Mouse (Mus musculus) ES-Bruce4 (cell line): ENCODE measurements around the gene Vsig8.

Experiments used
- CTCF ChIP-seq: IDR thresholded peaks from one replicate; pipeline ENCODE4 v1.8.1; 2011; ENCODE audit warnings: low read depth, low read length
- POLR2A ChIP-seq: IDR thresholded peaks from one replicate; pipeline ENCODE4 v1.8.1; 2011; ENCODE audit warnings: low read length; ENCODE audit not compliant: insufficient read depth

DNA sequence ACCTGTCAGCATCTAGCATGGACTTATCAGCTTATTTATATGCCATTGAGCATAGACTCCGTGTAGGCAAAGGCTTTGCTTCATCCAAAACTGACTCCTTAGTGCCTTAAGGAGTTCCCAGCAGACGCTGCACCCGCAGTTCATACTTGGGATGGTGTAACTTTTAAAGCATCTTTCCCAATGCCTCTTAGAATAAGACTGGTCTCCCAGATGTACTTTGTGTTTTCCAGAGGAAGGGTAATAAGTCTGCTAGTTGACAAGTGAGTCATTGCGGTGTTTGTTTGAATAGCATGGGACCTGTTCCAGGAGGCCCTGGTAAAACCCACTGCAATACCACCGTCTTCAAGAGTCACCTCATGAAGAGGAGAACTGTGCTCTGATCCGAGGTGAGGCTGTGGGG lies 24.4 kb downstream of the Vsig8 start:
- TF ChIP-seq CTCF (no peak), POLR2A (no peak)
